ENCODE assay signal across 9 mouse cellular contexts in genomic region chr17:35232043-35232442, GRCm38 (mm10). TPM values are rescaled to one million over a fixed set of nuclear protein-coding genes. Genes with fewer than 3 reads are reported as not detected.
A peak's percentile ranks its signal among the peaks of the same experiment; 100 is the strongest.
DNase-seq lines count a peak whose midpoint lies in the region; ATAC-seq lines count a peak whose summit lies in the region.
"Had no signal": no experiment of that assay in that cellular context is flagged by ENCODE, and none has a peak within 500 bp of the region (broad histone marks: within the 10 kb centered on the region; RNA-seq: fewer than 3 reads in every experiment).

No protein-coding gene starts in this region.

- no peak for ATAC-seq in hindbrain, embryonic 16.5 days
- ATAC-seq in megakaryocyte-erythroid progenitor cell, adult 5-6 weeks (replicated peaks; ENCODE audit: low FRiP score, low TSS enrichment, poor library complexity, severe bottlenecking): peak; percentile 28; the same call in 1 of the 2 replicates

- intact Hi-C loops in left cerebral cortex, postnatal 14 days (cut with DNase I): loop anchor here (2.0 to 10.0 kb wide), 4 partner anchors 53 to 627 kb away; partner anchors contain the start of genes Agpat1, Rnf5 and Vars

- H3K36me3 ChIP-seq in hindbrain, embryonic 16.5 days (ENCODE audit: control insufficient read depth, insufficient read depth, low read length): peaks cover 16% of the 10 kb centered on the region

- H3K4me2 ChIP-seq in hindbrain, embryonic 16.5 days (ENCODE audit: low read length): peak overlapping the region; percentile 39

- H3K27me3 ChIP-seq in hindbrain, embryonic 16.5 days (replicated peaks; ENCODE audit: control insufficient read depth, insufficient read depth, low read length): no peaks in the 10 kb centered on the region
- H3K27me3 ChIP-seq: lung, embryonic 15.5 days had no signal

- peaks cover 22% of the 10 kb centered on the region for H3K4me1 ChIP-seq in hindbrain, embryonic 16.5 days (ENCODE audit: control insufficient read depth, insufficient read depth, low read depth, low read length)

- no peaks in the 10 kb centered on the region for H3K9me3 ChIP-seq in hindbrain, embryonic 16.5 days (ENCODE audit: control insufficient read depth, low read length)
- H3K9me3 ChIP-seq: lung, embryonic 15.5 days had no signal

- H3K4me3 ChIP-seq in hindbrain, embryonic 16.5 days (ENCODE audit: low read length): no peak overlapping the region
- H3K4me3 ChIP-seq: lung, embryonic 15.5 days had no signal

- 11% methylated on average over 12 of the region's 12 CpGs for WGBS in hindbrain, embryonic 16.5 days

- peak; percentile 89 for DNase-seq in MN1 (ENCODE audit: low spot score)
- peak; percentile 68 for DNase-seq in cerebellum, adult 11-12 months
- peak; percentile 81 to 87 for DNase-seq in frontal cortex, postnatal 36 days (ENCODE audit: low spot score in 2 of 2)
- peak; percentile 80 to 90 for DNase-seq in left cerebral cortex, postnatal 14 days (ENCODE audit: low spot score in 2 of 2)
- peak; percentile 94 for DNase-seq in right cerebral cortex, postnatal 4 days
- peak; percentile 60 for DNase-seq in yolk sac, embryonic 10.5 days (ENCODE audit: low spot score)

- H3K9ac ChIP-seq in hindbrain, embryonic 16.5 days (ENCODE audit: low read depth, low read length): peak overlapping the region; percentile 11; the same call in 1 of the 2 replicates
- H3K9ac ChIP-seq: lung, embryonic 15.5 days had no signal

- H3K27ac ChIP-seq in hindbrain, embryonic 16.5 days (ENCODE audit: low read depth, low read length): no peak overlapping the region

RNA-seq across cellular contexts. Expression of gene Atp6v1g2, which starts 1.4 kb away (rescaled TPM):
- 140 and 151 TPM in 2 replicates for polyA plus RNA-seq in hindbrain, embryonic 16.5 days (2015; fragmentation: Nextera tagmentation; extraction: Ambion mirVana)
- 100 to 1,000 TPM; 454 to 455 TPM for total RNA-seq in left cerebral cortex, postnatal 14 days (2021)
- 4.5 and 8.0 TPM in 2 replicates for total RNA-seq in megakaryocyte-erythroid progenitor cell, adult 5-6 weeks (2014; fragmentation: Nextera tagmentation)
- total RNA-seq in megakaryocyte-erythroid progenitor cell, adult 5-6 weeks (2017): 0.99 and 2.2 TPM in 2 replicates

RNA-seq across cellular contexts. Expression of gene Nfkbil1, which starts 3.5 kb away (rescaled TPM):
- 9.8 and 10.1 TPM in 2 replicates for polyA plus RNA-seq in hindbrain, embryonic 16.5 days (2015; fragmentation: Nextera tagmentation; extraction: Ambion mirVana)
- 10 to 100 TPM; 12.2 to 14.3 TPM for total RNA-seq in left cerebral cortex, postnatal 14 days (2021)
- total RNA-seq in megakaryocyte-erythroid progenitor cell, adult 5-6 weeks (2014; fragmentation: Nextera tagmentation): 8.8 and 10.1 TPM in 2 replicates
- 3.5 and 10.1 TPM in 2 replicates for total RNA-seq in megakaryocyte-erythroid progenitor cell, adult 5-6 weeks (2017)

RNA-seq across cellular contexts. Expression of gene Ddx39b, which starts 9.5 kb away (rescaled TPM):
- polyA plus RNA-seq in hindbrain, embryonic 16.5 days (2015; fragmentation: Nextera tagmentation; extraction: Ambion mirVana): 331 and 355 TPM in 2 replicates
- total RNA-seq in left cerebral cortex, postnatal 14 days (2021): 100 to 1,000 TPM; 221 to 230 TPM
- total RNA-seq in megakaryocyte-erythroid progenitor cell, adult 5-6 weeks (2014; fragmentation: Nextera tagmentation): 488 and 550 TPM in 2 replicates
- total RNA-seq in megakaryocyte-erythroid progenitor cell, adult 5-6 weeks (2017): 211 and 221 TPM in 2 replicates

RNA-seq across cellular contexts. Expression of gene Gm16181, which starts 11.4 kb away (rescaled TPM):
- 0.34 and 0.45 TPM in 2 replicates for polyA plus RNA-seq in hindbrain, embryonic 16.5 days (2015; fragmentation: Nextera tagmentation; extraction: Ambion mirVana)
- not detected for total RNA-seq in left cerebral cortex, postnatal 14 days (2021)
- total RNA-seq in megakaryocyte-erythroid progenitor cell, adult 5-6 weeks (2014; fragmentation: Nextera tagmentation): not detected in 2 replicates
- not detected in 2 replicates for total RNA-seq in megakaryocyte-erythroid progenitor cell, adult 5-6 weeks (2017)

RNA-seq across cellular contexts. Expression of gene Lta, which starts 26.9 kb away (rescaled TPM):
- 0.37 and 0.80 TPM in 2 replicates for polyA plus RNA-seq in hindbrain, embryonic 16.5 days (2015; fragmentation: Nextera tagmentation; extraction: Ambion mirVana)
- under 1 TPM; 0.42 to 0.72 TPM for total RNA-seq in left cerebral cortex, postnatal 14 days (2021)
- total RNA-seq in megakaryocyte-erythroid progenitor cell, adult 5-6 weeks (2014; fragmentation: Nextera tagmentation): 0.45 TPM in 1 of 2 replicates, not detected in the other
- total RNA-seq in megakaryocyte-erythroid progenitor cell, adult 5-6 weeks (2017): not detected in 2 replicates

Comparison
In these comparisons a context has a peak if more than half of its experiments do, and no peak if none do; other contexts are left out.
1. RNA of gene Atp6v1g2, which starts 1.4 kb away (total RNA-seq): 454 to 455 TPM in left cerebral cortex, postnatal 14 days; 0.99 to 8.0 TPM in megakaryocyte-erythroid progenitor cell, adult 5-6 weeks; every median in the first group is over 10 times any median in the second.
2. Peak in every context shown above with its lines, with median percentiles within 50 percentile points of each other: DNase-seq.